ENCODE assay signal across 8 mouse cellular contexts in genomic region chr2:28204677-28205466, GRCm38 (mm10). TPM values are rescaled to one million over a fixed set of nuclear protein-coding genes. Genes with fewer than 3 reads are reported as not detected.
DNase-seq lines count a peak whose midpoint lies in the region; ATAC-seq and TF ChIP-seq lines count a peak whose summit lies in the region.

No protein-coding gene starts in this region.

- TF ChIP-seq POLR2A in heart, adult 2 months (IDR thresholded peaks at IDR 0.05; ENCODE audit: insufficient read depth, low read depth, low read length), result no peak

- peak overlapping the region; percentile 23; the same call in 1 of the 2 replicates for H3K9ac ChIP-seq in heart, adult 2 months (ENCODE audit: low read depth, low read length)
- no peak overlapping the region for H3K9ac ChIP-seq in heart, postnatal 0 days (replicated peaks; ENCODE audit: low read depth, low read length)

- no peaks in the 10 kb centered on the region; the same call in 1 of the 2 replicates for H3K4me1 ChIP-seq in heart, adult 2 months (ENCODE audit: control insufficient read depth, insufficient read depth, low read length)
- no peaks in the 10 kb centered on the region; the same call in 1 of the 2 replicates for H3K4me1 ChIP-seq in heart, postnatal 0 days (ENCODE audit: control insufficient read depth, insufficient read depth)

- peak overlapping the region; percentile 64; the same call in 1 of the 2 replicates for H3K4me3 ChIP-seq in heart, adult 2 months
- peak overlapping the region; percentile 52 for H3K4me3 ChIP-seq in heart, postnatal 0 days (ENCODE audit: low read depth, low read length)

- peak overlapping the region; percentile 76 for H3K4me2 ChIP-seq in heart, postnatal 0 days (ENCODE audit: low read depth, low read length)

- WGBS in heart, adult 2 months, result 13% methylated on average over 19 of the region's 19 CpGs
- 17% methylated on average over 19 of the region's 19 CpGs for WGBS in heart, postnatal 0 days

- H3K9me3 ChIP-seq in heart, postnatal 0 days (replicated peaks; ENCODE audit: control insufficient read depth, low read length), result no peaks in the 10 kb centered on the region

- H3K36me3 ChIP-seq in heart, adult 2 months (ENCODE audit: control insufficient read depth, insufficient read depth, low read length), result no peaks in the 10 kb centered on the region
- no peaks in the 10 kb centered on the region for H3K36me3 ChIP-seq in heart, postnatal 0 days (replicated peaks; ENCODE audit: control insufficient read depth, insufficient read depth, low read length)

- DNase-seq in heart, adult 2 months, result no peak
- DNase-seq in heart, adult 18-20 months, result no peak
- DNase-seq in ES-CJ7 (ENCODE audit: low read depth, low spot score), result peak; percentile 19
- DNase-seq in heart, postnatal 0 days (ENCODE audit: low spot score), result no peak
- no peak for DNase-seq in Muller cell, postnatal 12 days (ENCODE audit: inconsistent ontology term)
- DNase-seq in right cerebral cortex, postnatal 25 days, result no peak
- no peak for DNase-seq in kidney, adult 18-20 months

- no peak overlapping the region for H3K27ac ChIP-seq in heart, adult 2 months
- H3K27ac ChIP-seq in heart, postnatal 0 days (ENCODE audit: low read depth), result no peak overlapping the region

- no peak for TF ChIP-seq CTCF in heart, adult 2 months (IDR thresholded peaks at IDR 0.05)
- TF ChIP-seq CTCF in heart, postnatal 0 days (IDR thresholded peaks at IDR 0.05; ENCODE audit: low read depth), result no peak

- no peaks in the 10 kb centered on the region for H3K79me2 ChIP-seq in heart, adult 2 months (replicated peaks; ENCODE audit: control insufficient read depth, insufficient read depth, low read length)

- ATAC-seq in heart, postnatal 0 days (ENCODE audit: insufficient read depth, low read depth), result no peak
- ATAC-seq in megakaryocyte, adult 5-6 weeks (ENCODE audit: poor library complexity, severe bottlenecking), result 0 out of 2 replicates have a peak, but pooled peaks have one; percentile 31

- H3K27me3 ChIP-seq in heart, adult 2 months (ENCODE audit: control insufficient read depth, insufficient read depth, low read length), result 0 out of 2 replicates have a peak, but pooled peaks cover 2% of the 10 kb centered on the region
- H3K27me3 ChIP-seq in heart, postnatal 0 days (ENCODE audit: control insufficient read depth, insufficient read depth, low read length), result peaks cover 52% of the 10 kb centered on the region

- intact Hi-C loops in heart, adult 2 months (cut with DNase I), result loop anchor here (1.0 kb wide), 4 partner anchors 73 to 213 kb away; no protein-coding TSS in a partner anchor

- TF ChIP-seq EP300 in heart, adult 2 months (IDR thresholded peaks at IDR 0.05; ENCODE audit: insufficient read depth, low read depth, low read length), result no peak
- TF ChIP-seq EP300 in heart, postnatal 0 days (IDR thresholded peaks at IDR 0.05; ENCODE audit: low read depth), result no peak

RNA-seq across cellular contexts. Expression of gene Olfm1, which starts 12.1 kb away (rescaled TPM):
- 1 to 10 TPM; 9.1 TPM for total RNA-seq in heart, adult 2 months (2021)
- 17.6 and 19.8 TPM in 2 replicates for polyA plus RNA-seq in heart, adult 2 months (2012; rRNA removed)
- 10 to 100 TPM in 1 of 2 experiments, 1 to 10 TPM in 1; 9.4 to 10.3 TPM for total RNA-seq in heart, adult 18-20 months (2021)
- total RNA-seq in heart, postnatal 0 days (2014; rRNA removed; ENCODE audit: low replicate concordance), result 4.7 and 6.1 TPM in 2 replicates
- 4.0 and 5.7 TPM in 2 replicates for polyA plus RNA-seq in heart, postnatal 0 days (2015; fragmentation: Nextera tagmentation; extraction: Ambion mirVana)
- total RNA-seq in megakaryocyte, adult 5-6 weeks (2015), result 101 and 108 TPM in 2 replicates
- total RNA-seq in megakaryocyte, adult 5-6 weeks (2017), result 66.1 and 67.4 TPM in 2 replicates
